Mouse (Mus musculus): ENCODE measurements around the gene Ugt1a6a. TPM values are rescaled to one million over a fixed set of nuclear protein-coding genes. Genes with fewer than 3 reads are reported as not detected.

Gene Ugt1a6a
- total RNA-seq, 1 experiment = not detected

GRCm38 (mm10) chr1:88192136-88192535 is 57.5 kb downstream of the Ugt1a6a start:
- Histone ChIP-seq H3K4me3 (ENCODE audit: insufficient read depth in 1 of 2, low read depth in 1 of 2, low read length in 2 of 2, poor library complexity in 1 of 2, severe bottlenecking in 1 of 2) (no peak overlapping the region), H3K9me3 (ENCODE audit: control insufficient read depth, insufficient read depth, low read depth, low read length) (no peaks in the 10 kb centered on the region), H3K36me3 (ENCODE audit: control insufficient read depth, insufficient read depth, low read length, poor library complexity, severe bottlenecking) (no peaks in the 10 kb centered on the region), H3K4me1 (ENCODE audit: control insufficient read depth in 2 of 2, insufficient read depth in 2 of 2, low read length in 2 of 2, poor library complexity in 1 of 2) (peaks cover 0 to 2% of the 10 kb centered on the region in 2 experiments; a peak in 1 of 4 replicates), H3K9ac (ENCODE audit: insufficient read depth, low read depth, low read length, poor library complexity, severe bottlenecking) (no peak overlapping the region), H3K27ac (ENCODE audit: insufficient read depth, low read depth, low read length, poor library complexity, severe bottlenecking) (no peak overlapping the region)
- TF ChIP-seq CHD2 (IDR thresholded peaks at IDR 0.05; ENCODE audit: low read depth, low read length) = no peak
- no peak for TF ChIP-seq HCFC1 (IDR thresholded peaks at IDR 0.05; ENCODE audit: borderline replicate concordance, insufficient read depth, low read length)
- no peak for TF ChIP-seq ZC3H11A (IDR thresholded peaks at IDR 0.05; ENCODE audit: borderline replicate concordance, low read depth, low read length)
- TF ChIP-seq ZNF384 (IDR thresholded peaks at IDR 0.05; ENCODE audit: low read depth, low read length) = no peak
- no peak for TF ChIP-seq MAFK (IDR thresholded peaks at IDR 0.05; ENCODE audit: insufficient read depth, low read depth, low read length)
- in situ Hi-C loops (cut with MboI; ENCODE audit: low sequenced_read_pairs in 2 of 2, unreplicated experiment in 2 of 2) = no loop called here
- no peak for DNase-seq (ENCODE audit: low read depth, low spot score)

- Histone ChIP-seq H3K4me1 (ENCODE audit: control insufficient read depth in 2 of 2, insufficient read depth in 2 of 2, low read length in 2 of 2, poor library complexity in 1 of 2) (peaks cover 0 to 2% of the 10 kb centered on the region in 2 experiments; a peak in 1 of 4 replicates), H3K9ac (ENCODE audit: insufficient read depth, low read depth, low read length, poor library complexity, severe bottlenecking) (no peak overlapping the region), H3K36me3 (ENCODE audit: control insufficient read depth, insufficient read depth, low read length, poor library complexity, severe bottlenecking) (no peaks in the 10 kb centered on the region), H3K27ac (ENCODE audit: insufficient read depth, low read depth, low read length, poor library complexity, severe bottlenecking) (no peak overlapping the region), H3K9me3 (ENCODE audit: control insufficient read depth, insufficient read depth, low read depth, low read length) (no peaks in the 10 kb centered on the region), H3K4me3 (ENCODE audit: insufficient read depth in 1 of 2, low read depth in 1 of 2, low read length in 2 of 2, poor library complexity in 1 of 2, severe bottlenecking in 1 of 2) (no peak overlapping the region)
- no peak for DNase-seq (ENCODE audit: low read depth, low spot score)
- in situ Hi-C loops (cut with MboI; ENCODE audit: low sequenced_read_pairs in 2 of 2, unreplicated experiment in 2 of 2) = no loop called here
- TF ChIP-seq MAFK (IDR thresholded peaks at IDR 0.05; ENCODE audit: insufficient read depth, low read depth, low read length) (no peak), ZC3H11A (IDR thresholded peaks at IDR 0.05; ENCODE audit: borderline replicate concordance, low read depth, low read length) (no peak), ZNF384 (IDR thresholded peaks at IDR 0.05; ENCODE audit: low read depth, low read length) (no peak), HCFC1 (IDR thresholded peaks at IDR 0.05; ENCODE audit: borderline replicate concordance, insufficient read depth, low read length) (no peak), CHD2 (IDR thresholded peaks at IDR 0.05; ENCODE audit: low read depth, low read length) (no peak)
Observed at GRCm38 (mm10) chr1:88195687-88196086, 61.1 kb downstream of the Ugt1a6a start.

- no peak for DNase-seq (ENCODE audit: low read depth, low spot score)
- Histone ChIP-seq H3K9ac (ENCODE audit: insufficient read depth, low read depth, low read length, poor library complexity, severe bottlenecking) (no peak overlapping the region), H3K4me3 (ENCODE audit: insufficient read depth in 1 of 2, low read depth in 1 of 2, low read length in 2 of 2, poor library complexity in 1 of 2, severe bottlenecking in 1 of 2) (no peak overlapping the region), H3K9me3 (ENCODE audit: control insufficient read depth, insufficient read depth, low read depth, low read length) (no peaks in the 10 kb centered on the region), H3K4me1 (ENCODE audit: control insufficient read depth in 2 of 2, insufficient read depth in 2 of 2, low read length in 2 of 2, poor library complexity in 1 of 2) (peaks cover 0 to under 1% of the 10 kb centered on the region in 2 experiments; a peak in 1 of 4 replicates), H3K27ac (ENCODE audit: insufficient read depth, low read depth, low read length, poor library complexity, severe bottlenecking) (no peak overlapping the region), H3K36me3 (ENCODE audit: control insufficient read depth, insufficient read depth, low read length, poor library complexity, severe bottlenecking) (no peaks in the 10 kb centered on the region)
- TF ChIP-seq CHD2 (IDR thresholded peaks at IDR 0.05; ENCODE audit: low read depth, low read length) (no peak), MAFK (IDR thresholded peaks at IDR 0.05; ENCODE audit: insufficient read depth, low read depth, low read length) (no peak)
- in situ Hi-C loops (cut with MboI; ENCODE audit: low sequenced_read_pairs in 2 of 2, unreplicated experiment in 2 of 2) = no loop called here
Observed at GRCm38 (mm10) chr1:88197443-88197842, 62.8 kb downstream of the Ugt1a6a start.

GRCm38 (mm10) chr1:88199996-88200395 is 65.4 kb downstream of the Ugt1a6a start:
- in situ Hi-C loops (cut with MboI; ENCODE audit: low sequenced_read_pairs in 2 of 2, unreplicated experiment in 2 of 2) = no loop called here
- no peaks in the 10 kb centered on the region for H3K4me1 ChIP-seq (ENCODE audit: control insufficient read depth in 2 of 2, insufficient read depth in 2 of 2, low read length in 2 of 2, poor library complexity in 1 of 2)
- no peak overlapping the region for H3K9ac ChIP-seq (ENCODE audit: insufficient read depth, low read depth, low read length, poor library complexity, severe bottlenecking)
- no peak for DNase-seq (ENCODE audit: low read depth, low spot score)
- H3K36me3 ChIP-seq (ENCODE audit: control insufficient read depth, insufficient read depth, low read length, poor library complexity, severe bottlenecking) = no peaks in the 10 kb centered on the region
- TF ChIP-seq CHD2 (IDR thresholded peaks at IDR 0.05; ENCODE audit: low read depth, low read length) (no peak), HCFC1 (IDR thresholded peaks at IDR 0.05; ENCODE audit: borderline replicate concordance, insufficient read depth, low read length) (no peak), MAFK (IDR thresholded peaks at IDR 0.05; ENCODE audit: insufficient read depth, low read depth, low read length) (no peak), ZNF384 (IDR thresholded peaks at IDR 0.05; ENCODE audit: low read depth, low read length) (no peak), ZC3H11A (IDR thresholded peaks at IDR 0.05; ENCODE audit: borderline replicate concordance, low read depth, low read length) (no peak)
- H3K27ac ChIP-seq (ENCODE audit: insufficient read depth, low read depth, low read length, poor library complexity, severe bottlenecking) = no peak overlapping the region
- no peaks in the 10 kb centered on the region for H3K9me3 ChIP-seq (ENCODE audit: control insufficient read depth, insufficient read depth, low read depth, low read length)
- H3K4me3 ChIP-seq (ENCODE audit: insufficient read depth in 1 of 2, low read depth in 1 of 2, low read length in 2 of 2, poor library complexity in 1 of 2, severe bottlenecking in 1 of 2) = no peak overlapping the region

GRCm38 (mm10) chr1:88200456-88200855 is 65.8 kb downstream of the Ugt1a6a start, which contains the start of gene Ugt1a2:
Gene Ugt1a2 (plus strand): TSS chr1:88200601.
- in situ Hi-C loops (cut with MboI; ENCODE audit: low sequenced_read_pairs in 2 of 2, unreplicated experiment in 2 of 2) = no loop called here
- no peaks in the 10 kb centered on the region for H3K36me3 ChIP-seq (ENCODE audit: control insufficient read depth, insufficient read depth, low read length, poor library complexity, severe bottlenecking)
- no peaks in the 10 kb centered on the region for H3K9me3 ChIP-seq (ENCODE audit: control insufficient read depth, insufficient read depth, low read depth, low read length)
- no peaks in the 10 kb centered on the region for H3K4me1 ChIP-seq (ENCODE audit: control insufficient read depth in 2 of 2, insufficient read depth in 2 of 2, low read length in 2 of 2, poor library complexity in 1 of 2)
- H3K27ac ChIP-seq (ENCODE audit: insufficient read depth, low read depth, low read length, poor library complexity, severe bottlenecking) = no peak within 1 kb of the TSS
- H3K9ac ChIP-seq (ENCODE audit: insufficient read depth, low read depth, low read length, poor library complexity, severe bottlenecking) = no peak within 1 kb of the TSS
- no peak within 1 kb of the TSS for H3K4me3 ChIP-seq (ENCODE audit: insufficient read depth in 1 of 2, low read depth in 1 of 2, low read length in 2 of 2, poor library complexity in 1 of 2, severe bottlenecking in 1 of 2)
- no peak for DNase-seq (ENCODE audit: low read depth, low spot score)
- TF ChIP-seq ZNF384 (IDR thresholded peaks at IDR 0.05; ENCODE audit: low read depth, low read length) (no peak), CHD2 (IDR thresholded peaks at IDR 0.05; ENCODE audit: low read depth, low read length) (no peak), HCFC1 (IDR thresholded peaks at IDR 0.05; ENCODE audit: borderline replicate concordance, insufficient read depth, low read length) (no peak), MAFK (IDR thresholded peaks at IDR 0.05; ENCODE audit: insufficient read depth, low read depth, low read length) (no peak), ZC3H11A (IDR thresholded peaks at IDR 0.05; ENCODE audit: borderline replicate concordance, low read depth, low read length) (no peak)

All from ES-E14 (cell line).